Mouse (Mus musculus): ENCODE measurements around the gene Bcl2l15. TPM values are rescaled to one million over a fixed set of nuclear protein-coding genes. Genes with fewer than 3 reads are reported as not detected.

Gene Bcl2l15
- polyA plus RNA-seq, 1 experiment = 159 TPM

DNA sequence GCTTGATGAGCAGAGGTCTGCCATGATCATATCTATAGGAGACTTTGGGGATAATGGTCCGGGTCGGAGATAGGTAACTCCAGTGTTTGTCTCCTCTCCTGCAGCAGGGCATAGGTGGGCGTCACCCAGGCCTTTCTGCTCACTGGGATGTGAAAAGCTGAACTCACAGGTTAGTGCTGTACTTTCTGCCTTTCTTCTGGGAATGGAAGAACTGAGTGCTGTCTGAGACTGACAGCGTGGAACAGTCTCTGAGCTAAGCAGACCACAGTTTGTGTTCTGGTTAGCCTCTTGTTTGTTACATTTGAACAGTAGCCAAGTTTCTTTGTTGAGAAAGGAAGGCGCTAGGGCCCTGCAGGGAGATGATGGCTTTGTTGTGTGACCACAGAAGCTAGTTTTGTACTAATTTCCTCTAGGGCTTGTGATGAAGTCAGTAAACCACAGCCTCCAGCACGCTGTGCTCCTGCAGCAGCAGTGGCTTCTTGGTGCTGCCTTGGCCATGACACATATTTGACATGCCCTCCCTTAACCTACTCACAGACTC lies 27.5 kb downstream of the Bcl2l15 start:
- 48% methylated on average over 6 of the region's 6 CpGs for WGBS
- no peak for DNase-seq (ENCODE audit: low read depth, low spot score)

GRCm38 (mm10) chr3:103862721-103863220 lies 30.4 kb downstream of the Bcl2l15 start:
- WGBS = 48% methylated on average over 4 of the region's 4 CpGs
- no peak for DNase-seq (ENCODE audit: low read depth, low spot score)

- no peak for DNase-seq (ENCODE audit: low read depth, low spot score)
- 75% methylated on average over 6 of the region's 6 CpGs for WGBS
These were observed 31.8 kb downstream of the Bcl2l15 start for GRCm38 (mm10) chr3:103864200-103864599.

- DNase-seq (ENCODE audit: low read depth, low spot score) = no peak
- 85% methylated on average over 5 of the region's 5 CpGs for WGBS
These were observed 35.1 kb downstream of the Bcl2l15 start for GRCm38 (mm10) chr3:103867424-103867971.

- WGBS = 73% methylated on average over 4 of the region's 4 CpGs
- no peak for DNase-seq (ENCODE audit: low read depth, low spot score)
These were observed 35.6 kb downstream of the Bcl2l15 start for GRCm38 (mm10) chr3:103868008-103868407.

GRCm38 (mm10) chr3:103872663-103873098 lies 40.3 kb downstream of the Bcl2l15 start:
- 47% methylated on average over 3 of the region's 3 CpGs for WGBS
- no peak for DNase-seq (ENCODE audit: low read depth, low spot score)

DNA sequence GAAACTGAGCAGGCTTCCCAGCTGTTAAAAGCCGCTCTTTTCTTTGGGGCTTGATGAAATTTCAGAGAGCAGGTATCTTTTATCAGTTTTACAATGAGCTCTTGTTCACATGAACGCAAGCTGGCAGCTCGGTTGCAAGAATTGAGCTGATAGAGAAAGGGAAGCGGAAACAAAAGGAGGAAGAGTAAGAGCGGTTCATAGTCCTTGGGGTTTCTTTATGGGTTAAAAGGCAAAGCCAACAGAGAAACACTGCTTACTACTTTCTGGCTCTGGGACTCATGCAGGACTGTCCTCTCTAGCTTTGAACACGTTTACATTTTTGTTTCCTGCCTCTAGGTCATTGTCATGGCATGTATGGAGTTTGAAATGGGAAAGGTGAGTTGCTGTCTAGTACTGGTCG lies 41.9 kb downstream of the Bcl2l15 start:
- 64% methylated on average over 7 of the region's 7 CpGs for WGBS
- DNase-seq (ENCODE audit: low read depth, low spot score) = no peak

- 68% methylated on average over 11 of the region's 11 CpGs for WGBS
- DNase-seq (ENCODE audit: low read depth, low spot score) = no peak
These were observed 53.5 kb downstream of the Bcl2l15 start for GRCm38 (mm10) chr3:103885946-103886345.

DNA sequence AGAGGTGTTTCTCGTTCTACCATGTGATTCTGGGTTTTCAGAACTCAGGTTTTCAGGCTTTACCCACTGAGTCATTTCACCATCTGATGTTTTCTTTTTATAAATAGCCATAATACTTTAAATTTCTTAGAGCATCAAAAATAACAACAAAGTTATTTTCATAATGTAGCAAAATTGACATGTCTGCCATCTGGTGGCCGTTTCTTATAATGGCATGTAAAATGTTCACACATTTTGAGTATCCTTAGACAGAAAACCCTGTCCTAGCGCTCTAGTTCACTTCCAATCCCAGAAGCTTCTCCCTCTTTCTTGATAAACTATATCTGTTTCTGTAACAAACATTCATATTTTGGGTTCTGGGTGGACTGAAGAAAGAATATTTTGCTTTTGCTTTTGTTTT lies 55.2 kb downstream of the Bcl2l15 start:
- peak; percentile 28 for DNase-seq (ENCODE audit: low read depth, low spot score)

DNA sequence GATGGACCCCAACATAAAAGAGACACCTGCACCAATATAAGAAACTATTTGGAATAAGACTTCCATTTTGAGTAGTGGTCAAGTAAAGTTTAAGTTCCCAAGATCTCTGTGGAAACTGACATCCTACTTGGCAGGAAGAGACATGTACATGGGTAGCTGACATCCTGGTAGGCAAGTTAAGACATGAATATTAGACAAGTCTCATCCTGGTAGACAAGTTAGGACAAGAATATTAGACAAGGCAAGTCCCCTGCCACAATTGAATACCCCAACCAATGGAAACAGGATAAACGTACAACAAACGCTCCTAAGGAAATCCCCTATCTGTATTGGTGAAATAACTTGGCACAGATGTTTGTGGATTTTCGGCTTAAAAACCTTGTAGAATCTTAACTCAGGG lies 61.0 kb downstream of the Bcl2l15 start:
- WGBS = 62% methylated on average over 3 of the region's 3 CpGs

More for the DNA sequence above, 55.2 kb downstream of the Bcl2l15 start:
- 16% methylated on average over 3 of the region's 3 CpGs for WGBS

More for the DNA sequence above, 61.0 kb downstream of the Bcl2l15 start:
- DNase-seq (ENCODE audit: low read depth, low spot score) = no peak

Other genes starting within 250 kb of the Bcl2l15 start
- gene Atg4a-ps, start 186.5 kb upstream of the Bcl2l15 start, polyA plus RNA-seq (2012; rRNA removed) = 0.04 TPM in 1 of 2 replicates, not detected in the other
- gene Olfml3, start 94.6 kb upstream of the Bcl2l15 start, polyA plus RNA-seq (2012; rRNA removed) = 6.3 and 7.0 TPM in 2 replicates
- not detected in 2 replicates for gene Gm10964, start 93.2 kb upstream of the Bcl2l15 start, polyA plus RNA-seq (2012; rRNA removed)
- 28.8 and 52.0 TPM in 2 replicates for gene Hipk1, start 41.0 kb upstream of the Bcl2l15 start, polyA plus RNA-seq (2012; rRNA removed)
- gene Dclre1b, start 23.2 kb upstream of the Bcl2l15 start, polyA plus RNA-seq (2012; rRNA removed) = 7.1 and 12.0 TPM in 2 replicates
- gene Ap4b1, start 23.1 kb upstream of the Bcl2l15 start, polyA plus RNA-seq (2012; rRNA removed) = 14.3 and 15.0 TPM in 2 replicates
- 0.14 TPM in 1 of 2 replicates, not detected in the other for gene Gm43064, start 23.0 kb upstream of the Bcl2l15 start, polyA plus RNA-seq (2012; rRNA removed)
- gene Ptpn22, start 27.2 kb downstream of the Bcl2l15 start, polyA plus RNA-seq (2012; rRNA removed) = 9.6 and 15.2 TPM in 2 replicates
- 1.1 and 2.6 TPM in 2 replicates for gene Rsbn1, start 81.5 kb downstream of the Bcl2l15 start, polyA plus RNA-seq (2012; rRNA removed)
- gene Phtf1, start 135.5 kb downstream of the Bcl2l15 start, polyA plus RNA-seq (2012; rRNA removed) = 2.6 and 2.7 TPM in 2 replicates

Data from large intestine, adult 2 months (tissue).